Mouse (Mus musculus) liver, embryonic 14.5 days (tissue): ENCODE results near the gene Decr2. TPM values are rescaled to one million over a fixed set of nuclear protein-coding genes. Genes with fewer than 3 reads are reported as not detected.
"Not testable (repeated sequence)": the region's sequence is repeated elsewhere in the genome, so short reads cannot be mapped to it uniquely, and the experiment has no call there.

ENCODE experiments used
- ATAC-seq: fragments of 200-750 bp; cut with Nextera tagmentation; 2 replicates; pipeline ENCODE4 v1.8.0; 2017; ENCODE audit warnings: moderate number of reproducible peaks, mild to moderate bottlenecking, moderate library complexity; ENCODE audit not compliant: insufficient read depth
- DNase-seq, 3 experiments: peaks; one replicate each; pipeline ENCODE4 v3.0.0-alpha.2; 2012 to 2013; ENCODE audit warnings: low read depth in 3 of 3, low spot score in 3 of 3
- H3K27ac ChIP-seq: fragments of 300-500 bp; sonication (generic); 2 replicates; pipeline ENCODE4 v1.5.1; 2014; ENCODE audit warnings: moderate library complexity, mild to moderate bottlenecking, control low read depth, inconsistent platforms
- H3K27me3 ChIP-seq: fragments of 300-500 bp; sonication (generic); 2 replicates; pipeline ENCODE4 v1.6.1; 2014; ENCODE audit warnings: mild to moderate bottlenecking, low read length, moderate library complexity; ENCODE audit not compliant: control insufficient read depth, insufficient read depth
- H3K36me3 ChIP-seq: fragments of 300-500 bp; sonication (generic); replicated peaks from 2 replicates; pipeline ENCODE4 v1.6.1; 2014; ENCODE audit warnings: low read depth; ENCODE audit not compliant: control insufficient read depth, insufficient read depth
- H3K4me1 ChIP-seq, 2 experiments: fragments of 200-500 bp in 1 of 2; fragments of 300-500 bp in 1 of 2; sonication (generic) in 1 of 2; replicated peaks; 2 replicates each; pipeline ENCODE4 v1.6.1; 2012 to 2014; ENCODE audit warnings: antibody characterized with exemption in 1 of 2, inconsistent platforms in 1 of 2, low read length in 1 of 2; ENCODE audit not compliant: control insufficient read depth in 2 of 2, insufficient read depth in 2 of 2
- H3K4me2 ChIP-seq: fragments of 300-500 bp; sonication (generic); 2 replicates; pipeline ENCODE4 v1.6.1; 2014; ENCODE audit warnings: low read depth, mild to moderate bottlenecking, control low read depth, moderate library complexity
- H3K4me3 ChIP-seq, 2 experiments: fragments of 200-500 bp in 1 of 2; fragments of 300-500 bp in 1 of 2; sonication (generic) in 1 of 2; 2 replicates each; pipeline ENCODE4 v1.5.1; 2012 to 2014; ENCODE audit warnings: low read depth in 2 of 2, low read length in 2 of 2, mild to moderate bottlenecking in 2 of 2, control low read depth in 1 of 2, inconsistent platforms in 1 of 2, moderate library complexity in 1 of 2; ENCODE audit not compliant: insufficient read depth in 1 of 2
- H3K9ac ChIP-seq: fragments of 300-500 bp; sonication (generic); replicated peaks from 2 replicates; pipeline ENCODE4 v1.6.1; 2014; ENCODE audit warnings: mild to moderate bottlenecking, control low read depth, moderate library complexity
- H3K9me3 ChIP-seq: fragments of 300-500 bp; sonication (generic); 2 replicates; pipeline ENCODE4 v1.6.1; 2016; ENCODE audit warnings: low read length, mixed read lengths; ENCODE audit not compliant: control insufficient read depth
- CTCF ChIP-seq: IDR thresholded peaks from 2 replicates; pipeline ENCODE4 v1.5.1; 2016; ENCODE audit warnings: antibody characterized with exemption, low read depth, control low read depth
- EP300 ChIP-seq: IDR thresholded peaks from 2 replicates; pipeline ENCODE4 v1.6.1; 2016; ENCODE audit warnings: antibody characterized with exemption, low read depth
- WGBS: fragments of 180-500 bp; shearing (Covaris S2); extraction: QIAGEN DNeasy Blood & Tissue Kit; methylation state at CpG from one replicate; pipeline ENCODE4 v1.1.7; 2014; ENCODE audit not compliant: insufficient replicate concordance; 5-methylcytosine and 5-hydroxymethylcytosine counted together
- polyA plus RNA-seq, 2 experiments: library from polyadenylated mRNA; depleted of rRNA in 1 of 2; stranded (reverse) in 1 of 2; unstranded in 1 of 2; fragments of >200 nt; fragmentation: Nextera tagmentation in 1 of 2; extraction: Ambion mirVana in 1 of 2; gene quantifications; 2 replicates each; pipeline versions ENCODE4 v1.2.1 to v1.2.3; 2012 to 2014

The Decr2 gene
- polyA plus RNA-seq, 2 experiments = 5.5 to 6.8 TPM

DNA sequence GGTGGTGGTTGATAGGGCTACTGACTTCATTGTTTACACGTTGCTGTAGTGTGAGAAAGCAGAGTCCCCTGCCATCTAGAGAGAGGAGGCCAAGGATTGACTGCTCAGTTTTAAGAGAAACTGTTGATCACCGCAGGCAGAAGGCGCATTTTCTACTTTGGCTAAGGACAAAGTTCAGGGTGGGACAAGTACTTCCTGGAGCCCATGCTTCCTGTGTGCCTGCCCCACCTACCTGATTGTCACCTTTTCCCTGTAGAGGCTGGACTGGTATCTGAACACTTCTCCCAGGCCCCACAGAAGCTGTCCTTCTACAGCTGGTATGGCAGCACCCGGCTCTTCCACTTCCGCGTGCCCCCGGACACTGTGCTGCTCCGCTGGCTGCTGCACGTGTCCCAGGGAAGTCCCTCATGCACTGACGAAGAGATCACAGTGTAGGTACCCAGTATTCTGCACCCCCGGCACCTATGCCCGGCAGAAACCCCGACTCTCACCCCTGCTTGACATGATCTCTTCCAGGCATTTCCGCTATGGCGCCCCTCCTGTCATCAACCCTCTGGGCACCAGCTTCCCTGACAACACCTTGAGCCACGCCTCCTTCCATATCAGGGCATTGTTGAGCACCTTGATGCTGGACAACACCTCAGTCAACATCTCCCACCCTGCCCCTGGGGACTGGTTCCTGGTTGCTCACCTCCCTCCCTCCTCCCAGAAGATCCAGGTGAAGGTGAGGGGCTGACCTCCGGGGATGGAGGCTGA lies 26.5 kb upstream of the Decr2 start:
- no peak for DNase-seq
- 67% methylated on average over 17 of the region's 17 CpGs for WGBS
- H3K36me3 ChIP-seq = no peaks in the 10 kb centered on the region
- H3K4me2 ChIP-seq = no peak overlapping the region
- ATAC-seq = no peak
- peaks cover 2 to 13% of the 10 kb centered on the region in 2 experiments for H3K4me1 ChIP-seq
- no peaks in the 10 kb centered on the region for H3K9me3 ChIP-seq
- H3K27me3 ChIP-seq = peaks cover 37% of the 10 kb centered on the region
- TF ChIP-seq EP300 (no peak), CTCF (no peak)
- no peak overlapping the region for H3K4me3 ChIP-seq
- no peak overlapping the region for H3K27ac ChIP-seq
- no peak overlapping the region for H3K9ac ChIP-seq

DNA sequence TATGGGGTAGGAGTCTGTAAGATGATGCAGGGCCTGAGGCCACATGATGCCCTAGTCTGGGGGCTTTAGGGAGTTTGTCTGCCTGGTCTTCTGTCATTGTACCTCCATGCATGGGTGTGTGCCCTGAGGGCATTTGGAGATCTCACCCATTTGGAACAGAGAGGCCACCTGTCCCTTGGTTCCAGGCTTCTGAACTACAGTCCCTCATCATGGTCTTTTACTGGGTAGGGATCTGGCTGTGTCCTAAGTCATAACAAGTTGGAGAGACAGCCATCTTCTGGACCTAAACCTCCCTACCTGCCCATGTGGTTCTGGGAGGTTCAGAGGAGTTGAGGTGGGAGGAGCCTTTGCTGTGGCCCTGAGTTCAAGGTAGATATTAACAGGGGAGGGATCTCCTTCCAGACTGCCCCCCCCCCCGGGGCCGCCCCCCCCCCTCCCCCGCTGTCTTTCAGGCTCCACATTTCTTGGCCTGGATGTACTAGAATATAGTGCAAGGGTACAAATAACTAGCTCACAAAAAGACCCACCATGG lies 25.9 kb upstream of the Decr2 start:
- WGBS = 30% methylated on average over 2 of the region's 3 CpGs
- H3K4me2 ChIP-seq = no peak overlapping the region

GRCm38 (mm10) chr17:26115205-26115898 lies 25.2 kb upstream of the Decr2 start:
- DNase-seq (no peak), ATAC-seq (no peak)
- Histone ChIP-seq H3K27ac (no peak overlapping the region), H3K27me3 (peaks cover 50% of the 10 kb centered on the region), H3K4me2 (no peak overlapping the region), H3K4me1 (peaks cover 2 to 13% of the 10 kb centered on the region in 2 experiments), H3K4me3 (no peak overlapping the region), H3K9ac (no peak overlapping the region), H3K36me3 (no peaks in the 10 kb centered on the region), H3K9me3 (no peaks in the 10 kb centered on the region)
- 72% methylated on average over 7 of the region's 7 CpGs for WGBS
- TF ChIP-seq EP300 (no peak), CTCF (no peak)

More for the DNA sequence above, 25.9 kb upstream of the Decr2 start:
- ATAC-seq (no peak), DNase-seq (no peak)
- Histone ChIP-seq H3K9me3 (no peaks in the 10 kb centered on the region), H3K27me3 (peaks cover 43% of the 10 kb centered on the region), H3K9ac (no peak overlapping the region), H3K27ac (no peak overlapping the region), H3K36me3 (no peaks in the 10 kb centered on the region), H3K4me1 (peaks cover 2 to 13% of the 10 kb centered on the region in 2 experiments), H3K4me3 (no peak overlapping the region)
- TF ChIP-seq CTCF (no peak), EP300 (no peak)

DNA sequence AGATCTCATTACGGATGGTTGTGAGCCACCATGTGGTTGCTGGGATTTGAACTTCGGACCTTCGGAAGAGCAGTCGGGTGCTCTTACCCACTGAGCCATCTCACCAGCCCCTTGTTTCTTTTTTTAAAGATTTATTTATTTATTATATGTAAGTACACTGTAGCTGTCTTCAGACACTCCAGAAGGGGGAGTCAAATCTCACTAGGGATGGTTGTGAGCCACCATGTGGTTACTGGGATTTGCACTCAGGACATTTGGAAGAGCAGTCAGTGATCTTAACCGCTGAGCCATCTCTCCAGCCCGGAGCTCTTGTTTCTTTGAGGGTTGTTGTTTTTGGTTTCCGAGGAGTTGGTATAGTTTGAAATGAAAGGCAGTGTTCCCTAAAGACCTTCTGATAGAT lies 24.3 kb upstream of the Decr2 start:
- H3K27me3 ChIP-seq = peaks cover 53% of the 10 kb centered on the region
- H3K4me2 ChIP-seq, H3K9ac ChIP-seq: not testable (repeated sequence)

DNA sequence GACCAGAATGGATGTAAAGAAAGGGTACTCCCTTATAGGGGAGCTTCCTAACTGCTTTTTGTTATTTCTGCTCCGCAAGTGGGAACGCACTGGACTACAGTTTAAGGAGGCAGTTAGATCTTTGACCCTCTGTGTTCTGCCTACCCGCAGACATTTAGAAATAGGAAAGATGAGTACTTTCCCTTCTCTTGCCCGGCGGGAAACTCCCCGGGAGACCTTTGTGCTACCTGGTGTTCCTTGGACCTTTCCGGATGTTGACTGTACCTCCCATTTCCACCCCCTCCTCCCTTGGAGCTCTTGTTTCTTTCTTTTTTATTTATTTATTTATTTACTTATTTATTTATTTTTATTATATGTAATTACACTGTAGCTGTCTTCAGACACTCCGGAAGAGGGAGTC lies 23.9 kb upstream of the Decr2 start:
- Histone ChIP-seq H3K27me3 (peaks cover 53% of the 10 kb centered on the region), H3K4me2 (peak overlapping the region; percentile 82), H3K9me3 (no peaks in the 10 kb centered on the region), H3K4me1 (peaks cover 2 to 10% of the 10 kb centered on the region in 2 experiments), H3K27ac (no peak overlapping the region), H3K9ac (peak overlapping the region; percentile 35; the same call in 1 of the 2 replicates), H3K36me3 (no peaks in the 10 kb centered on the region), H3K4me3 (peak overlapping the region; percentile 56 to 65)
- DNase-seq (no peak), ATAC-seq (no peak)
- TF ChIP-seq EP300 (no peak), CTCF (no peak)
- WGBS = 14% methylated on average over 8 of the region's 8 CpGs

More for the DNA sequence above, 24.3 kb upstream of the Decr2 start:
- not testable (repeated sequence) for H3K27ac ChIP-seq, H3K4me3 ChIP-seq, ATAC-seq, H3K36me3 ChIP-seq, H3K9me3 ChIP-seq, H3K4me1 ChIP-seq, DNase-seq
- WGBS = 60% methylated on average over 7 of the region's 7 CpGs
